Mouse (Mus musculus): ENCODE measurements around the gene Qrich2.

DNA sequence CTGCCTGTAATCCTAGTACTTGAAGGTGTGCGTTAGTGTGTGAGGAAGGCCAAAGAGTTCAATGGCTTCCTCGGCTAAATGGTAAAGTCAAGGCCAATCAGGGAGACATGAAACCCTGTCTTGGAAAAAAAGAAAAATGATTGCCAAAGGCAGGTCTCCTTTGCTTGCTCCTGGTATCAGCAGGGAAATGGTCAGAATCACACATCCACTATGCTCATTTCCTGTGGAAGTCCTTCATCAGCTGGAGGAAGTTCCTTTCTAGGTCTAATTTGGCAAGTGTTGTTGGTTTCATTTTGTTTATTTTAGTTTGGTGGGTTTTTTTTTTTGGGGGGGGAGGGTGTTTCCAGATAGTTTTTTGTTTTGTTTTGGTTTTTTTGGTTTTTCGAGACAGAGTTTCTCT, 57.0 kb downstream of the Qrich2 start:
- TF ChIP-seq CTCF (IDR thresholded peaks at IDR 0.05; ENCODE audit: control insufficient read depth, insufficient read depth, low read length) (no peak), POLR2A (IDR thresholded peaks at IDR 0.05; ENCODE audit: borderline replicate concordance, control insufficient read depth, low read depth, low read length) (no peak)

Data from bone marrow, adult 2 months (tissue).